10 mouse cellular contexts compared by ENCODE assay signal in genomic region chr1:36949591-36950184, GRCm38 (mm10). TPM values are rescaled to one million over a fixed set of nuclear protein-coding genes. Genes with fewer than 3 reads are reported as not detected.
DNase-seq lines count a peak whose midpoint lies in the region; ATAC-seq and TF ChIP-seq lines count a peak whose summit lies in the region.
"Had no signal": no experiment of that assay in that cellular context is flagged by ENCODE, and none has a peak within 500 bp of the region (broad histone marks: within the 10 kb centered on the region; RNA-seq: fewer than 3 reads in every experiment).

No protein-coding gene starts in this region.

- no peaks in the 10 kb centered on the region for H3K4me1 ChIP-seq in hindbrain, embryonic 16.5 days (ENCODE audit: control insufficient read depth, insufficient read depth, low read depth, low read length)
- H3K4me1 ChIP-seq in hindbrain, embryonic 11.5 days (replicated peaks; ENCODE audit: control insufficient read depth, insufficient read depth, low read length): no peaks in the 10 kb centered on the region

- peak; percentile 74 for ATAC-seq in hindbrain, embryonic 16.5 days
- no peak for ATAC-seq in hindbrain, embryonic 11.5 days (ENCODE audit: low FRiP score)
- ATAC-seq: liver, postnatal 0 days had no signal

- no peak overlapping the region for H3K27ac ChIP-seq in hindbrain, embryonic 16.5 days (ENCODE audit: low read depth, low read length)
- no peak overlapping the region for H3K27ac ChIP-seq in hindbrain, embryonic 11.5 days (ENCODE audit: low read depth, low read length)

- no peaks in the 10 kb centered on the region for H3K27me3 ChIP-seq in hindbrain, embryonic 16.5 days (replicated peaks; ENCODE audit: control insufficient read depth, insufficient read depth, low read length)
- no peaks in the 10 kb centered on the region for H3K27me3 ChIP-seq in hindbrain, embryonic 11.5 days (ENCODE audit: control insufficient read depth, insufficient read depth, low read length)

- H3K9ac ChIP-seq in hindbrain, embryonic 16.5 days (ENCODE audit: low read depth, low read length): no peak overlapping the region
- no peak overlapping the region for H3K9ac ChIP-seq in hindbrain, embryonic 11.5 days (ENCODE audit: low read depth, low read length)
- H3K9ac ChIP-seq: liver, postnatal 0 days had no signal

- no peak overlapping the region for H3K4me2 ChIP-seq in hindbrain, embryonic 16.5 days (ENCODE audit: low read length)
- H3K4me2 ChIP-seq in hindbrain, embryonic 11.5 days (replicated peaks; ENCODE audit: low read depth, low read length): no peak overlapping the region

- H3K9me3 ChIP-seq in hindbrain, embryonic 16.5 days (ENCODE audit: control insufficient read depth, low read length): no peaks in the 10 kb centered on the region
- no peaks in the 10 kb centered on the region for H3K9me3 ChIP-seq in hindbrain, embryonic 11.5 days (ENCODE audit: control insufficient read depth, low read length)
- H3K9me3 ChIP-seq: G1E had no signal

- TF ChIP-seq CTCF in brain, embryonic 14.5 days (IDR thresholded peaks at IDR 0.05; ENCODE audit: borderline replicate concordance, extremely low read depth, insufficient read depth, insufficient read length): no peak

- TF ChIP-seq POLR2A in brain, embryonic 14.5 days (IDR thresholded peaks at IDR 0.05; ENCODE audit: borderline replicate concordance, extremely low read depth, insufficient read depth, insufficient read length, poor library complexity, severe bottlenecking): no peak

- WGBS in hindbrain, embryonic 16.5 days: 52% methylated on average over 7 of the region's 7 CpGs
- WGBS in hindbrain, embryonic 11.5 days: 88% methylated on average over 7 of the region's 7 CpGs

- H3K4me3 ChIP-seq in hindbrain, embryonic 16.5 days (ENCODE audit: low read length): no peak overlapping the region
- no peak overlapping the region for H3K4me3 ChIP-seq in hindbrain, embryonic 11.5 days (ENCODE audit: low read depth, low read length)

- no peaks in the 10 kb centered on the region for H3K36me3 ChIP-seq in hindbrain, embryonic 16.5 days (ENCODE audit: control insufficient read depth, insufficient read depth, low read length)
- no peaks in the 10 kb centered on the region for H3K36me3 ChIP-seq in hindbrain, embryonic 11.5 days (ENCODE audit: control insufficient read depth, insufficient read depth, low read length)
- H3K36me3 ChIP-seq: G1E had no signal

- no peak for DNase-seq in hindbrain, embryonic 11.5 days (ENCODE audit: low spot score)
- peak; percentile 54 for DNase-seq in Muller cell, postnatal 12 days (ENCODE audit: inconsistent ontology term)
- DNase-seq in brain, embryonic 14.5 days (ENCODE audit: low read depth): peak; percentile 79
- DNase-seq in gastrocnemius, postnatal 25 days: peak; percentile 46
- DNase-seq in T-cell, adult 2 months (ENCODE audit: low spot score): no peak
- DNase-seq in layer of hippocampus, postnatal 25 days (ENCODE audit: extremely low spot score in 1 of 2, low spot score in 1 of 2): no peak
- no peak for DNase-seq in right cerebral cortex, postnatal 25 days
- DNase-seq: liver, postnatal 0 days had no signal

RNA-seq across cellular contexts. Expression of gene Tmem131, which starts 6.2 kb away (rescaled TPM):
- polyA plus RNA-seq in hindbrain, embryonic 16.5 days (2015; fragmentation: Nextera tagmentation; extraction: Ambion mirVana): 10.0 and 12.9 TPM in 2 replicates
- polyA plus RNA-seq in hindbrain, embryonic 11.5 days (2014; fragmentation: Nextera tagmentation; extraction: Ambion mirVana): 15.9 and 17.9 TPM in 2 replicates
- 28.5 and 48.1 TPM in 2 replicates for polyA plus RNA-seq in brain, embryonic 14.5 days (2012; rRNA removed)
- 10 to 100 TPM; 22.1 to 25.3 TPM for total RNA-seq in gastrocnemius, postnatal 25 days (2021)
- 10 to 100 TPM; 48.4 to 61.9 TPM for total RNA-seq in layer of hippocampus, postnatal 25 days (2021)

Comparison
In these comparisons a context has a peak if more than half of its experiments do, and no peak if none do; other contexts are left out.
1. DNase-seq: peak in Muller cell, postnatal 12 days (single experiment), brain, embryonic 14.5 days (single experiment) and gastrocnemius, postnatal 25 days (single experiment); none in hindbrain, embryonic 11.5 days (single experiment), T-cell, adult 2 months (single experiment), layer of hippocampus, postnatal 25 days (0 of 2) and right cerebral cortex, postnatal 25 days (single experiment).